Mouse (Mus musculus): Measurements from ENCODE around the gene Pitpnc1.

Pitpnc1 gene

DNA sequence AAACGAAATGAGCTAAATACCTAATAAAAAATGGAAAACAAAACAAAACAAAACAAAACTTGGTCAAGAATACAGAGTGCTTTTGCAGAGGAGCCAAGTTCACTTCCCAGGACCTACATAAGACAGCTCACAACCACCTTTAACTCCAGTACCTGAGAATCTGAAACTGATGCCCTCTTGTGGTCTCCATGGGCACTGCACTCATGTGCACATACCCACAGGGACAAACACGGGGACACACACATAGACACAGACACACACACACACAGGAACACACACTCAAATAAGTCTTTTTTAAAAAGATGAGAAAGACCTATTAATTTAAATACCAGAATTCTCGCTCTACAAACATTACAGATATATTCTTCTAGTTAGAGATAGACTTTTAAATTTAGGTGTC lies 137.6 kb downstream of the Pitpnc1 start:
- no peak for DNase-seq (ENCODE audit: extremely low read depth, low read depth, low spot score)

DNA sequence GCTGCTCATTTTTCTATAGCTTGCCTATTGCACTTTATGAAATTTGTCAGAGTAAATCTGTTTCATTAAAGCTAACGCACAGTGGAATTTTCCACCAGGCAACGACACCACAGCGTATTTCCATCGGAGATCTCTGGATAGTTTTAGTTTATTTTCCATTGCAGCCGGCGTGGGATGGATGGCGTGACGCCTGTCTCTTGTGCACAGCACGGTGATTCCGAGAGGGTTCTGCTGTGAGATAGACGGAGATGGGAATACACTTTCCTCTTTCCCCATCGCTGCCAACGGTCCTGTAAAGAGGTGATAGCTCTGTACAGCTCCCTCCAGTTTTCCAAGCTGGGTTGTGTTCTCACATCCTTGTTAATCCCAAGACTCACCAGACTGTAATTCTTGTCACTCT lies 138.2 kb downstream of the Pitpnc1 start:
- DNase-seq (ENCODE audit: extremely low read depth, low read depth, low spot score) = no peak

DNA sequence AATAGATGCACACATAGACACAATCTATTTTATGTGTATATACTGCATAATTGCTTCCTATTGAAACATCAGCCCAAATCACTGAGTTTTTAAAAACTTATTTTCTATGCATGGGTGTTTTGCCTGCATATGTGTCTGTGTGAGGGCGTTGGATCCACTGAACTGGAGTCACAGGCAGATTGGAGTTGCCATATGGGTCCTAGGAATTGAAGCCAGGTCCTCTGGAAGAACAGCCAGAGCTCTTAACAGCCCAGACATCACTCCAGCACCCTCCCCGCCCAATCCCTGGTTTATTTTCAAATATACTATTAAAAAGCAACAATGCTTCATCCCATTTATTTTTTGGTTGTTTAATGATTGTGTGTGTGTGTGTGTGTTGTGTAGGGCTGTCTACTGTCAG lies 139.1 kb downstream of the Pitpnc1 start:
- DNase-seq (ENCODE audit: extremely low read depth, low read depth, low spot score) = no peak

- no peak for DNase-seq (ENCODE audit: extremely low read depth, low read depth, low spot score)
Observed at GRCm38 (mm10) chr11:107327326-107327725, 143.2 kb downstream of the Pitpnc1 start.

DNA sequence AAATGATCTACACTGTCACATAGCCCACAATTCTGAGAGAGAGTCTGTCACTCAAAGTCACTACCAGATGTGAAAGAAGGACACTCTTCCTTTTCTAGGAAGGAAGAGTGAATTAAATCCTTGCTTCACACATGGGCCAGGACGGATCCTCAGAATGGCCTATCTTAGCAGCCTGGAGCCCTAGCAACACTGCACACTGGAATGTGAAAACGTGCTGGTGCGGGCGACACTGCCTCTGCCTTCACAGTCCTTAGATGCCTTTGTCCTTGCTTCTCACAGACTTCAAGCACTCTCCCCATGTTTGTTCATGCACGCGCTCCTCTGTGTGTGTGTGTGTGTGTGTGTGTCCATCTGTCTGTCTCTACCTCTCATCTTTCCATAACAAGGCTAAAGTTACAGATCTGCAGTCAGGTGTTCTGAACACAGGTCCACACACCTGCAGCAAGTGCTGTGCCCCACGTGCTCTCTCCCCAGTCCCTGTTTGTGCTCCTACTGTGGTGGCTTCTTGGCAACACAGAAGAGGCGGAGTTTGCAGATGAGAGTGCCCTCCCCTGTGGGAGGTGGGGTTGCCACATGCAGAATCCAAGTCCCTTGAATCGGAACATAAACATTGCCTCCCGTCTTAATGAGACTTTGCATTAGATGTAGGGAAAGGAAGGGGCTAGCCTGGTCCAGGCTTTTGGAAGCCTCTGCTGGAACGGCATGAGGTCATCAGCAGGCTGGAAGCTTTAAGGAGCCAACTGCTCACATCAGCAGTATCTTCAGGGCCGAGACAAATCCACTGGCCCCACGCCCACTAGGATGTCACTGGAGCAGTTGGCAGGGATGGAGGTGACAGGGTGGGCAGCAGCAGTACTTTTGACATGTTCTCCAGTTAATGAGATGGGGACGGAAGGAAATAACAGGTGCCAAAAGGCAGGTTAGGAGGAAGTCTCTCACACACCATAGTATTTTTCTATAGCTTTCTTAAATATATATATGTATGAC lies 144.5 kb downstream of the Pitpnc1 start:
- DNase-seq (ENCODE audit: extremely low read depth, low read depth, low spot score) = no peak

GRCm38 (mm10) chr11:107325226-107325625 lies 145.3 kb downstream of the Pitpnc1 start:
- no peak for DNase-seq (ENCODE audit: extremely low read depth, low read depth, low spot score)

DNA sequence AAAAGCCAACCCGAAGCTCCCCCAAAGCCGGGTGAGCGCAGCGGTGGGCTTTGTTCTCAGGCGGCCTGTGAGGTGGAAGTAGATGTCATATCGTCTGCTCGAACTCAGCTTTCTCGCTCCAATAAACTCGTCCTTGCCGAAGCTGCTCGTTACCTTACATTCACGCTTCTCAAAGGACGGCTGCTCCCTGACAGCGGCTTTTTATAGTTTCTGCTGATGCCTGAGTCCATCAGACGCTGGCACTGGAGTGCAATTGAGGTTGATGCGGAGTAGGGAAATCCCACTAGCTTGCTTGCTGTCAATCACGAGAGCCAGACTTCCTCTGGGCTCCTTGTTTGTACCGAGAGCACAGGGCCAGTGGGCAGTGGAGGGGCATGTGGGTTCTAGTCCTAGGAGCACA lies 147.3 kb downstream of the Pitpnc1 start:
- no peak for DNase-seq (ENCODE audit: extremely low read depth, low read depth, low spot score)

DNA sequence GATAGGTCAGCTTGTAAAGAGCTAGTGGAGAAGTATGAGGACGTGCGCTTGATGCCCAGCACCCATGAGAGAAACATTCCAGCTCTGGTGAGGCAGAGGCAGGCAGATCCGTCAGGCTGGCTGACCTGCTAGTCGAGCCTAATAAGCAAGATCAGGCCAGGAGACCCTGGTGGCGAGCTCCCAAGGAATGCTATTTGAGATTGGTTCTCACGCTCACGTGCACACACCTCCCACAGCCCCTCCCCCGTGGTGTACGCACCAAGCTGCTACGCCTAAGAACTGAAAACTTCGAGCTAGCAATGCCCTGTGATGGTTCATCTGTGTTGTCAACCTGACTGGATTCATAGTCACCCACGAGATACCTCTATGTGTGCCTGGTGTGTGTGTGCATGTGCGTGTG lies 148.3 kb downstream of the Pitpnc1 start:
- DNase-seq (ENCODE audit: extremely low read depth, low read depth, low spot score) = no peak

GRCm38 (mm10) chr11:107321819-107322218 lies 148.7 kb downstream of the Pitpnc1 start:
- no peak for DNase-seq (ENCODE audit: extremely low read depth, low read depth, low spot score)

DNA sequence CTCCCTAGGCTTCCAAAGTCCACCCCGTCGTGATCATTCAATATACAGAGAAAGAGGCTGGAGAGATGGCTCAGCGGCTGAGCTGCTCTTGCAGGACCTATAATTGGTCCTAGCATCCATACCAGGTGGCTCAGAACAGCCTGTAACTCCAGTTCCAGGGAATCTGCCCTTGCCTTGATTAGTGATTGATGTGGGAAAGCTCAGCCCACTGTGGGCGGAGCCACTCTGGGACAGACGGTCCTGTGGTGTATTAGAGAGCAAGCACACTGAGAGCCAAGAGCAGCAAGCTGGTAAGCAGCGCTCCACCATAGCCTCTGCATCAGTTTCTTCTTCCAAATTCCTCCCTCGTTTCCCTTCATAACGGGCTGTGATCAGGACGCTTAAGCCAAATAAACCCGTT lies 150.6 kb downstream of the Pitpnc1 start:
- DNase-seq (ENCODE audit: extremely low read depth, low read depth, low spot score) = no peak

- no peak for DNase-seq (ENCODE audit: extremely low read depth, low read depth, low spot score)
Observed at GRCm38 (mm10) chr11:107317653-107318281, 152.7 kb downstream of the Pitpnc1 start.

DNA sequence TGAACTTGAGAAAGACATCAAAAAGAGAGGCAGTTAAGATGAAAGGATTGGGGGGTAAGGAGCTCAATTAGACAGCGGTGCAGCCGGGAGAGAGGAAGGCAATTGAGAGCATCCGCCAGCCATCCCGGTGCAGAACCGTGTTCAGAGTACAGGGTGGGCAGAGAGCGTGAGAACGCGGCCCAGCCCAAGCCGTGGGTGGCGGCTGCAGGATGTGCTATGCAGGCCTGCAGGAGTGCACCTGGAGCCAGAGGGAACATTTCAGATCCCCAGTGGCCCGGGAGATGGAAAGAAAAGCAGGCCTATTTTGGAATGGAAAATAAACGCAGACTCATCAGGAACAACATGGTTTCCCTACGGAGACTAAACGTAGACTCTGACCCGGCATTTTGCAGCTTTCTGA lies 155.0 kb downstream of the Pitpnc1 start:
- no peak for DNase-seq (ENCODE audit: extremely low read depth, low read depth, low spot score)

DNA sequence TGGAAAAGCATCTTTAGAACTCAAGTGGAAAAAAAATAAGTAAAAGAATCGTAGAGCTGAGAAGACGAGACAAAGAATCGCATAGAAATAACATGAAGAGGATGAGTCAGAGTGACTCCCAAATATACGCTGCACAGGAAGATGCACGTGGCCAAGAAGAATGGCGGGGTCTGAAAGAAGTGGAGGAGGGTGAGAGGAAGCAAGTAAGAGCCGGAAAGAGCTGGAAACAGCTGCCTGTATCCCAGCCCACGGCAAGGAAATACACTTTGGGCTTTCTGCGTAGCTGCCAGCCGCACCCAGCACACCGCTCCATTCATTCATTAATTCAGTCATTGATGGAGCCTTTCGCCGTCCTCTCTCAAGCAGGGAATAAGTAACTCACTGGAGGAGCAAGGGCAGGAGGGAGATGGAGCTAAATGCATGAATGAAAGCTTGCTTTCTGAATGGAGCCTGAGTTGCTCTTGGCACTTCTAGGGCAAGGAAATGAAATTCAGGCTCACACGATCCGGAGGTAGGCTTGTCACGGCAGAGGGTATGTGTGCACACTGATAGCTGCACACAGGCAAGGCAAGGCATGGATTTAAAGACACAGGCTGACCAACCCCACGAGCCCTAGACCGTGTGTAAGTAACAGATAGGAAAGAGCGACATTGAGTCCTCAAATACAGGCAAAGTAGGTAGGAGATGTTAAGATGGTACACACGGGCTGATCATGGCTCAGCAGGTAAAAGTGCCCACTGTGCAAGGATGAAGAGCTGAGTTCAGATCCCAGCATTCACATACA lies 160.0 kb downstream of the Pitpnc1 start:
- no peak for DNase-seq (ENCODE audit: extremely low read depth, low read depth, low spot score)

DNA sequence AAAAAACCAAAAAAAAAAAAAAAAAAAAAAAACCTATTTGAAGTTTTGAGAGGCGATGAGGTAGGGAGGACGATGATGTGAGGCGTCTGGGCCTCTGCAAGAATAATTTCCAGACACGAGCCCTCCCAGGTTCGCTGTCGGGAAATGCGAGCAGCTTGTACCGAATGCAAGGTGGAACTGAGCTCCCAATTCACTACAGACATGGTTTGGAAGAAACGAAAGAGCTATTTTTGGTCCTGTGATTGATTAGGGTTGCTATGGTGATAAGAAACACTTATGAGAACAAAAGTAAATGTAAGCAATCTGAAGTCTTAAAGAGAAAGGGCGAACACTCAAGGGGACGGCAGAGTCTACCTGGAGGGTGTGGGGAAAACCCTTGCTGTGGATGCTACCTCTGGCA lies 164.3 kb downstream of the Pitpnc1 start:
- no peak for DNase-seq (ENCODE audit: extremely low read depth, low read depth, low spot score)

DNA sequence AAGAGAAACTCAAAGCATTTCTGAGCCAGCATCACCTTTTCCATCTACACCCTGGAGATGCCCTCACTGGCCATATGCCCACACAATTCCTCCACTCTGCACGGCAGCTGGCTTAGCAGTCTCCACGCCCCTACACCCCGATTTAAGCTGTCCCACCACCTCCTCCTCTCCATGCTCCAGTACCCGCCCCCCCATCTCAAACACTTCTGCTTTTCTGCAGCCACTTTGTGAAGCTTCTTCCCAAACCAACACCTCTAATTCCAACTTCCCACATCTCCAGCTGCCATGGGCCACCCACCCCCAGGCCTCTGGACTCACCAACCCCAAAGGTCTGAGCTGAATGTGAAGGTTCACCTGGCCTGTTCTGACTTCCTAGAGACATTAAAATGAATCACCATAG lies 168.4 kb downstream of the Pitpnc1 start:
- DNase-seq (ENCODE audit: extremely low read depth, low read depth, low spot score) = no peak

- no peak for DNase-seq (ENCODE audit: extremely low read depth, low read depth, low spot score)
Observed at GRCm38 (mm10) chr11:107300235-107300634, 170.3 kb downstream of the Pitpnc1 start.

- DNase-seq (ENCODE audit: extremely low read depth, low read depth, low spot score) = no peak
Observed at GRCm38 (mm10) chr11:107299511-107300120, 170.9 kb downstream of the Pitpnc1 start.

DNA sequence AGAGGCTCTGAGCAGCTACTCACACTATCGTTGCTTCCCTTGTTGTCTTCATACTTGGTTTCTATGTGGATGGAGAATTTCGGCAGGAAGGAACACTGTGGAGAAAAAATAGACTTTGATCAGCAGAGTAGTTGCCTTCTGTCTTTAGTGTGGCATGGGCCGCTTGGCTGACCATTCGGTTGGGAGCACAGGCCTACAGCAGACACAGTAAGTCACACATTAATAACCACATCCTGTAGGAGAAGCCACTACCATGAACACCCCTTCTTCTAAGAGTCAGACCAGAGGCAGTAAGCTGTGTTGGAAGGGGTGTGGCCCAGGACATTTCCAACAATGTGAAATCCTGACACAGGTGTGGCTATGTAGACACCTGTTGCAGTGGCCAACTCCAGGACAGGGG lies 174.3 kb downstream of the Pitpnc1 start:
- no peak for DNase-seq (ENCODE audit: extremely low read depth, low read depth, low spot score)

GRCm38 (mm10) chr11:107292036-107292435 lies 178.5 kb downstream of the Pitpnc1 start:
- DNase-seq (ENCODE audit: extremely low read depth, low read depth, low spot score) = no peak

DNA sequence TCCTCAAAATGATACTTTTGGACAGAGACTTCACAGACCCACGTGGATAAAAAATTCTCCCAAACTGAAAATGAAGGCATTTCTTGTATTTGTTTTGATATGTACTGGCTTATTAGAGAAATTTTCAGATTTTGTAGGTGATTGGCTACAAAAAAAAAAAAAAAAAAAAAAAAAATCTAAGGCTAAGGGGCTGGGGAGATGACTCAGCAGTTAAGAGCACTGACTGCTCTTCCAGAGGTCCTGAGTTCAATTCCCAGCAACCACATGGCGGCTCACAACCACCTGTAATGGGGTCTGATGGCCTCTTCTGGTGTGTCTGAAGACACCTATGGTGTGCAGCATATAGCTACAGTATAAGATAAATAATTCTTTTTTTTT lies 182.3 kb downstream of the Pitpnc1 start:
- no peak for DNase-seq (ENCODE audit: extremely low read depth, low read depth, low spot score)
